Mouse (Mus musculus) bone marrow, adult 2 months (tissue): ENCODE data around the gene Cyfip1.

Experiments used
- CTCF ChIP-seq: fragments of 200-500 bp; IDR thresholded peaks from 2 replicates; pipeline ENCODE4 v1.5.1; 2011; ENCODE audit warnings: low read length, control low read depth; ENCODE audit not compliant: control insufficient read depth, insufficient read depth
- POLR2A ChIP-seq: fragments of 200-500 bp; IDR thresholded peaks from 2 replicates; pipeline ENCODE4 v1.6.1; 2011; ENCODE audit warnings: low read depth, mild to moderate bottlenecking, control low read depth, low read length, borderline replicate concordance; ENCODE audit not compliant: control insufficient read depth

GRCm38 (mm10) chr7:55909519-55909918 is 68.0 kb downstream of the Cyfip1 start:
- TF ChIP-seq POLR2A, result no peak
- TF ChIP-seq CTCF, result no peak
